9 mouse cellular contexts compared by ENCODE assay signal in genomic region chr11:61484613-61485540, GRCm38 (mm10). TPM values are rescaled to one million over a fixed set of nuclear protein-coding genes. Genes with fewer than 3 reads are reported as not detected.
A peak's percentile ranks its signal among the peaks of the same experiment; 100 is the strongest.
DNase-seq lines count a peak whose midpoint lies in the region; ATAC-seq and TF ChIP-seq lines count a peak whose summit lies in the region.
"Had no signal": no experiment of that assay in that cellular context is flagged by ENCODE, and none has a peak within 500 bp of the region (broad histone marks: within the 10 kb centered on the region; RNA-seq: fewer than 3 reads in every experiment).

Gene Mfap4 (plus strand): TSS chr11:61485431.

- peak; percentile 67 for ATAC-seq in heart, embryonic 16.5 days (replicated peaks; ENCODE audit: extremely low read depth, insufficient read depth, low FRiP score)
- peak; percentile 87 for ATAC-seq in midbrain, embryonic 12.5 days (ENCODE audit: low FRiP score, low read depth)

- peaks cover 6% of the 10 kb centered on the region; the same call in 1 of the 2 replicates for H3K36me3 ChIP-seq in heart, embryonic 16.5 days (ENCODE audit: control insufficient read depth, insufficient read depth)
- H3K36me3 ChIP-seq in midbrain, embryonic 12.5 days, result peaks cover 26% of the 10 kb centered on the region

- peak within 1 kb of the TSS; percentile 46 for H3K4me2 ChIP-seq in heart, embryonic 16.5 days (ENCODE audit: low read depth, low read length)
- H3K4me2 ChIP-seq in midbrain, embryonic 12.5 days (replicated peaks), result peak within 1 kb of the TSS; percentile 40

- peak within 1 kb of the TSS; percentile 63 for H3K9ac ChIP-seq in heart, embryonic 16.5 days (ENCODE audit: low read length)
- H3K9ac ChIP-seq in midbrain, embryonic 12.5 days (replicated peaks), result peak within 1 kb of the TSS; percentile 39

- 23% methylated on average over 20 of the region's 20 CpGs for WGBS in heart, embryonic 16.5 days
- WGBS in midbrain, embryonic 12.5 days, result 7% methylated on average over 20 of the region's 20 CpGs

- H3K9me3 ChIP-seq in heart, embryonic 16.5 days (replicated peaks; ENCODE audit: control insufficient read depth, low read length), result no peaks in the 10 kb centered on the region
- H3K9me3 ChIP-seq in midbrain, embryonic 12.5 days, result no peaks in the 10 kb centered on the region

- TF ChIP-seq POLR2A in embryonic fibroblast, embryonic 13.5 days (IDR thresholded peaks at IDR 0.05; ENCODE audit: low read depth, low read length), result peak; percentile 90

- peak within 1 kb of the TSS; percentile 38 for H3K4me3 ChIP-seq in embryonic fibroblast, embryonic 13.5 days (ENCODE audit: insufficient read depth, low read length)
- H3K4me3 ChIP-seq in heart, embryonic 16.5 days (ENCODE audit: low read length), result peak within 1 kb of the TSS; percentile 44
- H3K4me3 ChIP-seq in midbrain, embryonic 12.5 days, result peak within 1 kb of the TSS; percentile 12

- H3K27me3 ChIP-seq in heart, embryonic 16.5 days (ENCODE audit: control insufficient read depth, insufficient read depth, low read length), result no peaks in the 10 kb centered on the region
- no peaks in the 10 kb centered on the region for H3K27me3 ChIP-seq in midbrain, embryonic 12.5 days

- no peak for DNase-seq in urinary bladder, adult 2 months (ENCODE audit: low spot score)
- DNase-seq in urinary bladder, postnatal 10 days (ENCODE audit: low spot score), result no peak
- DNase-seq in layer of hippocampus, postnatal 25 days (ENCODE audit: extremely low spot score in 1 of 2, low spot score in 1 of 2), result peak; percentile 62 to 63
- DNase-seq in testis, postnatal 10 days (ENCODE audit: low spot score), result peak; percentile 72
- DNase-seq in thymus, postnatal 36 days, result no peak

- H3K4me1 ChIP-seq in embryonic fibroblast, embryonic 13.5 days (ENCODE audit: control insufficient read depth, insufficient read depth, low read length), result peaks cover 2% of the 10 kb centered on the region; the same call in 1 of the 2 replicates
- peaks cover 10% of the 10 kb centered on the region for H3K4me1 ChIP-seq in heart, embryonic 16.5 days (ENCODE audit: control insufficient read depth, insufficient read depth, low read length)
- peaks cover 50% of the 10 kb centered on the region for H3K4me1 ChIP-seq in midbrain, embryonic 12.5 days

- peak within 1 kb of the TSS; percentile 91 for H3K27ac ChIP-seq in embryonic fibroblast, embryonic 13.5 days (ENCODE audit: insufficient read depth, low read length)
- H3K27ac ChIP-seq in heart, embryonic 16.5 days (ENCODE audit: low read length), result peak within 1 kb of the TSS; percentile 80
- peak within 1 kb of the TSS; percentile 95 for H3K27ac ChIP-seq in midbrain, embryonic 12.5 days (replicated peaks)
- H3K27ac ChIP-seq: macrophage had no signal

- TF ChIP-seq CTCF in embryonic fibroblast, embryonic 13.5 days (IDR thresholded peaks at IDR 0.05; ENCODE audit: borderline replicate concordance, insufficient read depth, low read length), result no peak

RNA-seq across cellular contexts. Expression of gene Mfap4, which starts in this region (rescaled TPM):
- 196 and 207 TPM in 2 replicates for polyA plus RNA-seq in urinary bladder, adult 2 months (2012; rRNA removed)
- 140 and 530 TPM in 2 replicates for polyA plus RNA-seq in embryonic fibroblast, embryonic 13.5 days (2011; ENCODE audit: insufficient read length, low read depth, missing spikeins)
- 125 and 225 TPM in 2 replicates for polyA plus RNA-seq in heart, embryonic 16.5 days (2015; fragmentation: Nextera tagmentation; extraction: Ambion mirVana)
- 1 to 10 TPM; 5.7 to 6.3 TPM for total RNA-seq in layer of hippocampus, postnatal 25 days (2021)
- 61.5 and 83.2 TPM in 2 replicates for polyA plus RNA-seq in midbrain, embryonic 12.5 days (2016; fragmentation: Nextera tagmentation; extraction: Ambion mirVana)
- polyA plus RNA-seq: macrophage had no signal

Comparison
In these comparisons a context has a peak if more than half of its experiments do, and no peak if none do; other contexts are left out.
1. DNase-seq: peak in layer of hippocampus, postnatal 25 days (2 of 2) and testis, postnatal 10 days (single experiment); none in urinary bladder, adult 2 months (single experiment), urinary bladder, postnatal 10 days (single experiment) and thymus, postnatal 36 days (0 of 2).
2. Peak in every context shown above with its lines, with median percentiles within 50 percentile points of each other: H3K27ac ChIP-seq and H3K4me3 ChIP-seq.